Mouse (Mus musculus) lung, postnatal 4 days (tissue): Measurements from ENCODE around the gene Col4a6.

ENCODE experiments used
- DNase-seq, 2 experiments: peaks; one replicate each; pipeline ENCODE4 v3.0.0; 2021

Col4a6 gene

DNA sequence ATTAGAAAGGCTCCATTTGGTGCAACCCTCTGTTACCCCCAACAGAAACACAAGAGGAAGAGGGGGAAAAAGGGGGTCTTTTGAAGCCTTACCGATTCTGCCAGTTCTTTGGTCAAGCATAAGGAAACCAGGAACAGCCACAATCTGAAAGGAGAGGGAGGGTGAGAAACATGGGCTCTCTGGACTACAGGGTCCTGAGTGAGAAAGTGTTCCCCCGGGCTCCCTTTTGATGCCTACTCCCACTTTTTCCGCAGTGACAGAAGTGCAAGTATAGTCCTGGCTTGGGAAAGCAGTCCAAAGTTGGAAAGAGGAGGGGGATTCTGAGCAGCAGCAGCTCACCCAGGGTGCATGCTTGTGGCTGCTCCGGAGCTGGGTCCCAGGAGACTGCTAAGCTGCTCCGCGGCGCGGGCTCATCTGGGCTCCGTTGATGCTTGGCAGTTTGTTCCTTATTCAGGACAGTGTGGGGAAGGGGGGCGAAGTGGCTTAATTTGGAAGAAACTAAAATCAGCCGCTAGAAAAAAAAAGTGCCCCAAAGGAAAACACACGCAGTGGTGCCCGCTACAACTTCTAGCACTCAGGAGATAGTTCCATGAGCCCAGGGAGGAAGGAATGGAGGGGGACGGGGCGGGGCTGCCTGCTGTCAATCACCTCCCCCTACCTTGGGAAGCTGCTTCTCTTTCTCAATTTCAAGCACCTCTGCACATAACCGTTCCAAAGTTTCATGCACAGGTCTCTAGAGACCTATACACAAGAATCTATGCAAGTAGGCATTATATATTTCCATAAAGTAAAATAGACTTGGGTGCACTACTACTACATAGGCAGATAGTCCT is at the start of gene Col4a6:
Gene Col4a6 (minus strand): TSS at position 607 of the 833 bp plus-strand sequence.
- peak; percentile 4 to 20 for DNase-seq

GRCm38 (mm10) chrX:141503125-141503524 is 29.2 kb upstream of the Col4a6 start:
- DNase-seq = no peak

GRCm38 (mm10) chrX:141494545-141494944 is 20.7 kb upstream of the Col4a6 start:
- DNase-seq = no peak

GRCm38 (mm10) chrX:141475566-141476327 is 1.9 kb upstream of the Col4a6 start:
- DNase-seq = peak; percentile 10 to 24

DNA sequence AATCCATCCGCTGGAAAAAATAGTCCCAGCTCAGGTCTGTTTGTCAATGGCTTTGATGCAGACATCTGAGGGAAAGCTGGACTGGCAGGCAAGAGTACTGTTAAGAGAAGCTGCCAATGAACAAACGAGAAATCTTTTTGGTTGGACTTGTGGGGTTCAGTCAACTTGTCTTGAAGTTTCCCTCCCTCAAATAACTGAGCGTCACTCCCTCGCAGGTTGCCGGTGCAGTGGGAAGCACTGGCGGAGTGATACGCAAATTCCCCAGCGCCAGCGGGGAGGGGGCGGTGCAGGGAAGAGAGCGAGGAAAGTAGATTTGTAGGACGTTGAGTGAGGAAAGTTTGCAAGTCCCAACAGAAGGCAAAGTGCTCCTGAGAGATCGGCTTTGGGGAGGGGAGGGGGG is 1.2 kb upstream of the Col4a6 start, which contains the start of gene Col4a5:
Gene Col4a5 (plus strand): TSS at position 276 of the 400 bp plus-strand sequence.
- peak; percentile 65 to 80 for DNase-seq

- no peak for DNase-seq
Observed at GRCm38 (mm10) chrX:141447936-141448335, 25.9 kb downstream of the Col4a6 start.

DNA sequence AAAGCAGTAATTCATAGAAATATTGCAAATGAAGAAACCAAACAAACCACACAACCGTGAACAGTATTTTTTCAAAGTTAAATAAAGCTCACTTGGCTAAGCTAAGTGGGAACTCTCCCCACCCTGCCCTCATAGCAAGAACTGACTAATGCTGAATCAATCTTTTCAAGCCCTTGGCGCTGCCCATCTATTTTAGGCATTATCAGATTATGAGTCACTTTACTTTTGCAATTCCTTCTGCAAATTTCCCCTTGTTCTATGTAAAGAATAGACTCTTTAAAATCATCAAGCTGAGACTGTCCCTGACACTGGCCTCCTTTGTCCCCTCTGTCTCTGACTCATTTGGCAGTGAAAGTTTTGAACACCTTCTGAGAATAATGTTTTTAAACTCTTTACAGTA is 34.5 kb downstream of the Col4a6 start:
- no peak for DNase-seq

- peak in 1 of 2 experiments; percentile 20 for DNase-seq
Observed at GRCm38 (mm10) chrX:141436780-141437179, 37.1 kb downstream of the Col4a6 start.

DNA sequence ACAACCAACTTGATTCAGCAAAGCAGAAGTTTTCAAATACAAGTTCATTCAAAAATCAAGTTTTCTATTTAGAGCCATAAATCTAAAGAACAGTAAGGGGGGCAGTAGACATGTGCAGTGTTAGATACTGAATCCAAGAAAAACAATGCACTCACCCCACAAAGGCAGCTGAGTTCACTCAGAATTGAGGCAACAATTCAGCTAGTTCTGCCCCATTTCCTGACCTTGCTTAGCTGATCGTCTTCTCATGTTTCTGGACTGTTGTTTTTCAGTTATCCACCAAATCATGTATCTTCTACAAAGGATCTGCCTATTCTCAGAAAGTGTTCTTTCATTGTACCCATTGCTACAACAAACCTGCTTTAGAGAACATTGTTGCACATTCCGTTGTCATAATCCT is 58.6 kb downstream of the Col4a6 start:
- no peak for DNase-seq

DNA sequence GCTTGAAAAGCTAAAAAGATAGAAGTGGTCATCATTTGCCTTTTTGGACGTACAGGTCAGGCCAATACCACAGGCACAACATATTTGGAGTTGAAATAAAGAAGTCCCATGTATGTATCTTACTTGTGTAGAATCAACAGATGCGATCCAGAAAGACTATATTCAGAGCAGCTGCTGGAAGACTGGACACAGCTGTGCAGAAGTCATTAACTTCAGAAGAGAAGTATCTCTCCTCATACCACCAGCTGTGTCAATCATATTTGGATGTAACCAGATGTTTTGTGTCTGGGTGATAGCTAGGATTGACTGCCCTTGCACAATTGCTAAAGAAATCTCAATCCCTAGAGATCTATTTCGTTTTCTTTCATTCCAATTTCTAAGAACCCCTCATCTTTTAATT is 77.6 kb downstream of the Col4a6 start:
- DNase-seq = peak in 1 of 2 experiments; percentile 18

DNA sequence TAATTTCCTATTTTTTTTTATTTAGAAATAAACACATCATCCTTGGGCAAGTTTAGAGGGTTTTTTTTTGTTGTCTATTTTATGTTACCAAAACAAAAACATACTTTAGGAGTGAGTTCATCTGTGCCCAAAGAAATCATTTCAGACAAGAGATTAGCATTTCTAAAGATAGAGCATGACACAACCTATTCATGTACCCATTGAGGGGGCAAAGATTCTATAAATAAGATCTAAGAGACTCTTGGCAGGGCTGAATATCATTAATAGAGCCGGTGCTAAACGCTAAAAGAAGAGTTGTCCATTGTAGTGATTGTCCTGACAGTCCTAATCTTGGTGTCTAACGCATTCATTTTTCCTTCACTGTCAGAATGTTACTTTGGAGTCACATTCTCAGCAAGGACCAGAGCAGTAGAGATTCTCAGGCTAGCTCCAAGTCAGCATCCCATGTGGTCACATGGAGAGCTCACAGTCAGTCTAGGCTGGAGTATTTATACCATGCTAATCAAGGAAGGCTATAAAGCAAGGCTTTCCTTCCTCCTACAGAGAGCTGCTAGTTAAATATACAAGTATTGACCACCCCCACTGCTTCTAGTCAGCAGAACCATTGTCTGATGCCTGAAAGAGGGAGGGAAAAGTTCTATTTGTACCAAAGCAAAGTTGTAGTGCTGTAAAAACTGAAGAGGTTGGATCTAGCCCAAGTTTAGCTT is 88.3 kb downstream of the Col4a6 start:
- no peak for DNase-seq

DNA sequence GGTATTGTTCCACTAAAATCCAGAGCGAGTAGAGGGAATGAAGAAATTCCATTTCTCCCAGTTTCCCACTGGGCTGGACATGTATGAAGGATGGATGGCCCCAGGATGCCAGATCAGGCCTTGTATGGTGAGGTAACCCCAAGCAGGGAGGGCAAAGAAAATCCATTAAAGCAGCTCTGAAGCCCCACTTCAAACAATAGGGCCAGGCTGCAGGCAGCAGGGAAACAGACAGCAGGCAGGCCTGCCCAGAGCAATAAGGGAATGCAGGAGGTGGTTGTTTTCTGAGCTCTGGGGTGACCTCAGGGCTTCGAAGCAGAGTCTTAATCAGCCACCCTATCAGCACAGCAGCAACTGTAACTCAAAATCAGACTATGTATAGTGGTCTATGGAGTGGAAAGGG is 89.2 kb downstream of the Col4a6 start:
- DNase-seq = no peak

DNA sequence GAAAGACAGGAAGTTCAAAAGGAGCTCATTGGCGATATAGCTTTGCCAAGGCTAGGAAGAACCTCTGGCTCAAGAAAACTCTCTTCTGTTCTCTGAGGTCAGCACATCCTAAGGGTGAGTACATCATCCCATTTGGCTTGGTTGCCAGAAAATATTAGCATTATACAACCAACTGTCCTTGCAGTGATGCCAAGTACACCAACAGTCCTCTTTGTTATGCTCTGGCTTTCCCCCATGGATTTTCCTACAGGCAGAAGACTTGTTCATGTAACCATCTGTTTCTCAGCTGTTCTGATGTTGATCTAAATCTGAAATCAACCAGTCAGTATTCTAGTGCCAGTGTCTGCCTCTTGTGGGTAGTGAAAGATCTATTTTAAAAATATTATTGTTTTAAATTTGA is 103.6 kb downstream of the Col4a6 start:
- DNase-seq = no peak

- DNase-seq = peak in 1 of 2 experiments; percentile 20
Observed at GRCm38 (mm10) chrX:141363331-141363730, 110.5 kb downstream of the Col4a6 start.

- DNase-seq = no peak
Observed at GRCm38 (mm10) chrX:141341417-141341816, 132.5 kb downstream of the Col4a6 start.

GRCm38 (mm10) chrX:141328044-141328443 is 145.8 kb downstream of the Col4a6 start:
- no peak for DNase-seq

GRCm38 (mm10) chrX:141324201-141324600 is 149.7 kb downstream of the Col4a6 start:
- peak in 1 of 2 experiments; percentile 42 for DNase-seq

DNA sequence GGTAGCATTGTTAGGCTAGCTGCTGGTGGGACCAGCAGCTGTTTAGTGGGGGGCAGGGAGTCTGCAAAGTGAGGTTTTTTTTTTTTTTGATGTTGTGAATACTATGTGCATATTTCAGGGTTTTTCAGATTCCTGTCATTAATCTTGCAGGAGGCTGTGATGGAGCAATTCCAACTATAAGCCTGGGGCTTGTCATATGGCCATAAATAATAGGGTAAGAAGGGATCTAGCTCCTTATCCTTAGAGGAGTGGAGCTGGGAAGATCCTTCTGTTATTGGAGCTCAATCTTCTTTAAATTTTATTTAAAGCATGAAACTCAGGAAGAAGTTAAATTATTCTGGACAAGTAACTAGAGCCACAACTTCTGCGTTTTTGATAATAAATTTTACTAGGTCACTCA is 157.7 kb downstream of the Col4a6 start:
- DNase-seq = no peak

- DNase-seq = no peak
Observed at GRCm38 (mm10) chrX:141315795-141316194, 158.1 kb downstream of the Col4a6 start.

DNA sequence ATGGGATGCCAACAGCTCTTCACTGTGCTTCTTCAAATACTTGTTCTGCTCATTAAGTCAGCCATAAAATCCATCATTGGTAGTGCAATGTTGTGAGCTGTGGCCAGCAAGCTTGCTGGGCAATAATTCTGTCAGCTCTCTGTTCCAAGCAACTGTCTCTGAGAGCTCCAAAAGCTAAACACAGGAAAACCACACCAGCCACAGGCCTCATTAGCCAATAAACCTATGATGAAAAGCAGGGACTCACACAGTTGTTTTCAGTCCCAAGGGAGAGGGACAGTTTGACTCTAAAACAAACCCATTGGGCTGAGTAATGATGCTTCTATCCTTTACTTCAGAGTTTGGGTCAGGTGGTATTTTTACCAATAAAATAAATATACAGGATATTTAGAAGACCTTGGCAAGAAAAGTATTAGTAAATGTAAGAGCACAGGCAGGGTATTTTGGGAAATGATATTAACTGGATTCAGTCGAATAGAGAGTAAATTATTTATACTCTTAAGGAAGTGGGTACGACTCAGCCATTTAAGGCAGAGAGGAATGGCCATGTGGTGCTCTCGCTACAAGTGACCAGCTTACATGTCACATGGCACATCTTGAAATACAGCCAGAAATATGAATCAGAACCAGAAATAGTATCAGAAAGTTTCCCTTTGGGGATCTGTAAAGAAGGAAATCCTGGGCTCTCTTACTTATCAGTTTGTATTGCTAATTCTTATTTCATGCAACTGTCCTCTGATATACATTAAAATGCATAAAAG is 181.0 kb downstream of the Col4a6 start:
- no peak for DNase-seq

DNA sequence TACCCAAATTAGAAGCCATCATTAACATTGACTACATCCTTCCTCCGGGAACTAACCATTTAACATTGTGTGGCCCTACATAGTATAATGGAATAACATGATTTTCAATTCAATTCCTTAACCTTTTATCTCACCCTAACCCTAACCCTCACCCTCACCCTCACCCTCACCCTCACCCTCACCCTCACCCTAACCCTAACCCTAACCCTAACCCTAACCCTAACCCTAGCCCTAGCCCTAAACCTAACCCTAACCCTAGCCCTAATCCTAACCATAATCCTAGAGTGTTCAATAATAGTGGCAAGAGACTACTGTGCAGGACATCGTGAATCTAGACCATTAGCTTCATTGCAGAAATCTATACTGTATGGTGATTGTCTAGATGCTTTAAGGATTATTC is 197.5 kb downstream of the Col4a6 start:
- no peak for DNase-seq

GRCm38 (mm10) chrX:141265986-141266385 is 207.9 kb downstream of the Col4a6 start:
- DNase-seq = no peak
